Mouse (Mus musculus): ENCODE measurements around the gene Atl3. TPM values are rescaled to one million over a fixed set of nuclear protein-coding genes. Genes with fewer than 3 reads are reported as not detected.

Gene Atl3
- polyA plus RNA-seq, 1 experiment from 2014 or later, result 7.0 TPM

DNA sequence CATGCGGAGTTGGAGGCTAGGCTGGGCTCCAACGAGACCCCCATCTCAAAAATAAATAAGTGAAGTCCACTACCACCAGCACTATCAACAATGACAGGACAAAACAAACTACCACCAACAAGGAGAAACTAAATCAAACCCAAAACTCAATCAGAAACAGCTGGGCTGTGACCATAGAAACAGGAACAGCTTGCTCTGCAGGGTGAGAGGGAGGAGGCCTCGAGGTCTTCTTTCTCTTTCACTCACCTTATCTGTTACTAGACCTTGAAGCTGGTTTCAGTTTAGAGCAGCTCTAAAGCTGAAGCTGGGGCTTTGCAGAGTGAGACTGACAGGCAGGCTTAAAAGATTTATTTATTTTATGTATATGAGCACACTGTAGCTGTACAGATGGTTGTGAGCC lies 67.6 kb downstream of the Atl3 start:
- Histone ChIP-seq H3K4me3 (replicated peaks; ENCODE audit: low read length) (no peak overlapping the region), H3K4me1 (replicated peaks; ENCODE audit: control insufficient read depth, insufficient read depth, low read length) (peaks cover 8% of the 10 kb centered on the region; the same call in 1 of the 2 replicates), H3K36me3 (replicated peaks; ENCODE audit: control insufficient read depth, insufficient read depth) (no peaks in the 10 kb centered on the region), H3K9me3 (ENCODE audit: control insufficient read depth, low read length) (no peaks in the 10 kb centered on the region), H3K9ac (no peak overlapping the region), H3K27me3 (ENCODE audit: control insufficient read depth, insufficient read depth, low read length) (peaks cover 12% of the 10 kb centered on the region; the same call in 1 of the 2 replicates), H3K4me2 (replicated peaks) (no peak overlapping the region), H3K27ac (no peak overlapping the region)
- WGBS, result 70% methylated on average over 3 of the region's 3 CpGs
- ATAC-seq (ENCODE audit: low FRiP score) (no peak), DNase-seq (ENCODE audit: low spot score) (no peak)

DNA sequence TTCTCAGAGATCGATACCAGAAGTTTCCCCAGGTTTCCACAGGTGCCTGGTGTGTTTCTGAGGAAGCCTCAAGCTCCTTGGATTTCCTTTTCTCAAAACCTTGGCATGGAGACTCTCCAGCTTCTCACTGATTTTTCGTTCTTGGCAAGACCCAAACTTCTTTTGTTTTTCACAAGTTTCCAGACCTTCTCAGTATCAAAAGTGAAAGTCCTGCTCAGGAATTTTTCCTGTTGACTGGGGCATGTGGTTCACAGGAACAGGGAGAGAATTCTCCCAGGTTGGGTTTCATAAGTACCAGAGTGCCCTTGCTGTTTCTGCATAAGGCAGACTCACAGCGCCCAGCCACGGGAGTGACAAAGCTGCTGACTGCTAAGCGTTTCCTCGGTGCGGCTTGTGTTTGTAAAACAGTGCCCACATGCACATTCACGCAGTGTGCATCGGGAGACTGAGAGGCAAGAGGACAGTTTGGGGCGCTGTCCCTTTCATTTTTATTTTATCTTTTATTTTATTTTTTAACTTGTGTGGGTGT lies 68.8 kb downstream of the Atl3 start:
- no peaks in the 10 kb centered on the region for H3K9me3 ChIP-seq (ENCODE audit: control insufficient read depth, low read length)
- WGBS, result 85% methylated on average over 10 of the region's 10 CpGs
- DNase-seq (ENCODE audit: low spot score), result no peak
- no peak overlapping the region for H3K4me2 ChIP-seq (replicated peaks)
- peaks cover 2% of the 10 kb centered on the region; the same call in 1 of the 2 replicates for H3K4me1 ChIP-seq (replicated peaks; ENCODE audit: control insufficient read depth, insufficient read depth, low read length)
- H3K27me3 ChIP-seq (ENCODE audit: control insufficient read depth, insufficient read depth, low read length), result peaks cover 4% of the 10 kb centered on the region; the same call in 1 of the 2 replicates
- no peak overlapping the region for H3K4me3 ChIP-seq (replicated peaks; ENCODE audit: low read length)
- no peaks in the 10 kb centered on the region for H3K36me3 ChIP-seq (replicated peaks; ENCODE audit: control insufficient read depth, insufficient read depth)
- H3K27ac ChIP-seq, result no peak overlapping the region
- H3K9ac ChIP-seq, result no peak overlapping the region
- no peak for ATAC-seq (ENCODE audit: low FRiP score)

DNA sequence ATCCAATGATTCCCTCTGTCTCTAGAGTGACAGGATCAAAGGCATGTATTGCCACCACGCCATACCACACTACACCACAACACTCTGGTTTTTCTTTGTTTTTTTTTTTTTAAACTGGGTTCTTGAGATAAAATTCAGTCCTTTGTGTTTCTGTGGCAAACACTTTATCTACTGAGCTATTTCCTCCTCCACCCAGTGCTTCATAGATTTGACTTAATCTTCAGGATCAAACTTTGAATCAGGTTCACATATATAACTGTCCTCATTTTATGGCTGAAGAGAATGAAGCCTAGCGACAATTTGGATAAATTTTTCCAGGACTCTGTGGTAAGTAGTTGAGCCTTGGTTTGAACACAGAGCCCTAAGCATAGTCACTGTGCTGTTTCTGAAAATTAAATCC lies 69.8 kb downstream of the Atl3 start:
- Histone ChIP-seq H3K9ac (no peak overlapping the region), H3K9me3 (ENCODE audit: control insufficient read depth, low read length) (no peaks in the 10 kb centered on the region), H3K4me3 (replicated peaks; ENCODE audit: low read length) (no peak overlapping the region), H3K36me3 (replicated peaks; ENCODE audit: control insufficient read depth, insufficient read depth) (no peaks in the 10 kb centered on the region), H3K4me2 (replicated peaks) (no peak overlapping the region), H3K4me1 (replicated peaks; ENCODE audit: control insufficient read depth, insufficient read depth, low read length) (no peaks in the 10 kb centered on the region), H3K27ac (no peak overlapping the region), H3K27me3 (ENCODE audit: control insufficient read depth, insufficient read depth, low read length) (no peaks in the 10 kb centered on the region)
- DNase-seq (ENCODE audit: low spot score), result no peak
- 88% methylated on average over 2 of the region's 2 CpGs for WGBS
- no peak for ATAC-seq (ENCODE audit: low FRiP score)

DNA sequence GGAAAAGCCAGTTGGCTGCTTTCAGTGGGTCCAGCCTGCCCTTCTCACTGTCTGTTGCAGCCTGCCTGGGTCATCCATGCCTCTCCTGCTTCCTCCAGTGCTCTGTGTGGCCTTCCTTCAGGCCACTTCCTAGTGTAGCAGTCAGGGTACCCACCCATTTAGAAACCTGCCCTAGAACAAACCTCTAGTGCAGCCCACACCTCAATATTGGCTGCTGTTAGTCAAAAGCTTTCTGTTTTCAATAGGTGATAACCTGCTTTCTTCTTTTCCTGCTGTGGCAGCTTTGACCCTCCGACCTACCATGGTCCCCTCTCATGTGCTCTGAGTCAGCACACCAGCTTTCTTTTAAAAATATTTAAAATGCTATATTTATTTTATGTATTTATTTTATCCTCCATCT lies 70.6 kb downstream of the Atl3 start:
- Histone ChIP-seq H3K36me3 (replicated peaks; ENCODE audit: control insufficient read depth, insufficient read depth) (no peaks in the 10 kb centered on the region), H3K27me3 (ENCODE audit: control insufficient read depth, insufficient read depth, low read length) (no peaks in the 10 kb centered on the region), H3K4me3 (replicated peaks; ENCODE audit: low read length) (no peak overlapping the region), H3K4me1 (replicated peaks; ENCODE audit: control insufficient read depth, insufficient read depth, low read length) (no peaks in the 10 kb centered on the region), H3K9ac (no peak overlapping the region), H3K4me2 (replicated peaks) (no peak overlapping the region), H3K9me3 (ENCODE audit: control insufficient read depth, low read length) (no peaks in the 10 kb centered on the region), H3K27ac (no peak overlapping the region)
- DNase-seq (ENCODE audit: low spot score) (no peak), ATAC-seq (ENCODE audit: low FRiP score) (no peak)
- WGBS, result 93% methylated on average over 1 of the region's 1 CpGs

DNA sequence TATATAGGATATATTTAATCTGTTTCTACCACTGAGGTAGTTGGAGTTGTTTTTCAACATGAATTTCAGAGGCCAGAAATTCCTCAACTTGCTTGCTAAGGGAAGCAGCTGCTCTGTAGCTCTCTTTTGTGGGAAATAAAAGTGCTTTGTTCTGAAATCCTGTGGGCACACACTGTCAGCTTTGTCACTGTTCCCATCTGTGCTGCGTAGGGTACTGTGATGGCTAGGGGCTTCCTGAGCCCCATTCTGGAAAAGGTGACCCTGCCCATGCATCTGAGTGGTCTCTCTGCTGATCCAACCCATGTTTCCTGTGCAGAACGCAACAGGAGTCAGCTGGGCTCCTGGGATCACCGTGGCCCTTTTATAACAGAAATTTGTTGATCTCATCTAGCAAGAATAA lies 73.0 kb downstream of the Atl3 start:
- Histone ChIP-seq H3K9me3 (ENCODE audit: control insufficient read depth, low read length) (no peaks in the 10 kb centered on the region), H3K4me3 (replicated peaks; ENCODE audit: low read length) (no peak overlapping the region), H3K9ac (no peak overlapping the region), H3K36me3 (replicated peaks; ENCODE audit: control insufficient read depth, insufficient read depth) (no peaks in the 10 kb centered on the region), H3K27ac (no peak overlapping the region), H3K4me2 (replicated peaks) (no peak overlapping the region), H3K27me3 (ENCODE audit: control insufficient read depth, insufficient read depth, low read length) (no peaks in the 10 kb centered on the region), H3K4me1 (replicated peaks; ENCODE audit: control insufficient read depth, insufficient read depth, low read length) (no peaks in the 10 kb centered on the region)
- no peak for ATAC-seq (ENCODE audit: low FRiP score)
- 56% methylated on average over 3 of the region's 3 CpGs for WGBS
- DNase-seq (ENCODE audit: low spot score), result no peak

DNA sequence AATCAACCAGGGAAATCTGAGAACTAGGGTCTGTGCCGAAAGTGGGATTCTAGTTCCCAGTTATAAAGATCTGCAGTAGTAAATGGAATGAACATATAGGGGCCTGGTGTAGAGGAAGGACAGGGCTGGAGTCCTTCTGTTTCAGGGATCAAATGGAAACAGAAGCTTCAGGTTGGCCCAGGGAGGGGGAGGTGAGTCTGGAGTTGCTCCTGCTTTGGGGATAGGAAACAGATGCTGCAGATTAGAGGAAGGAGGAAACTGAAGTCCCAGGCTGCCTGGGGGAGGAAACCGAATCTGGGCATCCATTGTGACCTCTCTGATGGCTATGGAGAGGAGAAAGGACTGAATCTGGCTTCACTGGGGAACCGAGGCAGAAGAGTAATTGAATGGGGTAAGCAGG lies 74.5 kb downstream of the Atl3 start:
- H3K4me1 ChIP-seq (replicated peaks; ENCODE audit: control insufficient read depth, insufficient read depth, low read length), result no peaks in the 10 kb centered on the region
- DNase-seq (ENCODE audit: low spot score), result no peak
- no peak overlapping the region for H3K9ac ChIP-seq
- no peak for ATAC-seq (ENCODE audit: low FRiP score)
- no peak overlapping the region for H3K4me2 ChIP-seq (replicated peaks)
- H3K9me3 ChIP-seq (ENCODE audit: control insufficient read depth, low read length), result no peaks in the 10 kb centered on the region
- H3K27ac ChIP-seq, result no peak overlapping the region
- H3K27me3 ChIP-seq (ENCODE audit: control insufficient read depth, insufficient read depth, low read length), result no peaks in the 10 kb centered on the region
- H3K4me3 ChIP-seq (replicated peaks; ENCODE audit: low read length), result no peak overlapping the region
- WGBS, result 75% methylated on average over 3 of the region's 3 CpGs
- no peaks in the 10 kb centered on the region for H3K36me3 ChIP-seq (replicated peaks; ENCODE audit: control insufficient read depth, insufficient read depth)

DNA sequence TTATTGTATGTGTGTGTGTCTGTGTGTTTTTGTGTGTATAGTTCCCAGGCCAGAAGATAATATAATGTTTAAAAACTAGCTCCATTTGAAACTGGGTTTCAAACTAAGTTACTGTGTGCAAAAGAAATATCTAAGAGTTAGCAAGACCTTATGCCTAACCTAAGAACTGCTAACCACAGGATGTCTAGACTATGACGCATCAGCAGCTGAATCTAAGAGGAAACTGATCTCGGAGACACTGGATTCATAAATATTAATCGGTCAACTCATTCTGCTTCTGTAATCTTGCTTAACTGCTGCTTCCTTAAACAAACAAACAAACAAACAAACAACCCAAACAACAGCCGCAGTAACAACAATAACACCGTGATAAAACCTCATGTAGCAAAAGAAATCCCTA lies 75.8 kb downstream of the Atl3 start:
- Histone ChIP-seq H3K36me3 (replicated peaks; ENCODE audit: control insufficient read depth, insufficient read depth) (no peaks in the 10 kb centered on the region), H3K4me1 (replicated peaks; ENCODE audit: control insufficient read depth, insufficient read depth, low read length) (no peaks in the 10 kb centered on the region), H3K4me3 (replicated peaks; ENCODE audit: low read length) (no peak overlapping the region), H3K9ac (no peak overlapping the region), H3K27me3 (ENCODE audit: control insufficient read depth, insufficient read depth, low read length) (no peaks in the 10 kb centered on the region), H3K9me3 (ENCODE audit: control insufficient read depth, low read length) (no peaks in the 10 kb centered on the region), H3K4me2 (replicated peaks) (no peak overlapping the region), H3K27ac (no peak overlapping the region)
- 80% methylated on average over 5 of the region's 5 CpGs for WGBS
- no peak for ATAC-seq (ENCODE audit: low FRiP score)
- no peak for DNase-seq (ENCODE audit: low spot score)

DNA sequence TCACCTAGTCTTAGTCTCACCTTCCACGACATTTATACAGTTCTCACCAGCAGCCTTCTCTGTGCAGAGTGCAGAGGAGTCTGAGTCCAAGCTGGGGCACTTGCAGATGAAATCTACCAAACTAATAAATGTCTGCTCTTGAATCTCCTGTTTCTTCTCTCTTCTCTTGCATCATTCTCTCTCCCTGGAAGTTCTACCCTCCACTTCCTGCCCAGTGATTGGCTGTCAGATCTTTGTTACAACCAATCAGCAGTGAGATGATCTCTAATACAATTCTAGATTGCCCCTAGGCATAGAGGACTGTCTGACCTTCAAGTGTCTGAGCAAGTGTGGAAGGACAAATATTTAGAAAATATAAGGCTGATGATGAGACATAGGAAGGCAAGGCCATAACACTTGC lies 82.3 kb downstream of the Atl3 start:
- Histone ChIP-seq H3K27me3 (ENCODE audit: control insufficient read depth, insufficient read depth, low read length) (no peaks in the 10 kb centered on the region), H3K27ac (no peak overlapping the region), H3K9me3 (ENCODE audit: control insufficient read depth, low read length) (no peaks in the 10 kb centered on the region), H3K9ac (no peak overlapping the region), H3K4me1 (replicated peaks; ENCODE audit: control insufficient read depth, insufficient read depth, low read length) (no peaks in the 10 kb centered on the region), H3K4me3 (replicated peaks; ENCODE audit: low read length) (no peak overlapping the region), H3K36me3 (replicated peaks; ENCODE audit: control insufficient read depth, insufficient read depth) (no peaks in the 10 kb centered on the region), H3K4me2 (replicated peaks) (no peak overlapping the region)
- DNase-seq (ENCODE audit: low spot score) (no peak), ATAC-seq (ENCODE audit: low FRiP score) (no peak)
- WGBS, result 86% methylated on average over 1 of the region's 1 CpGs

DNA sequence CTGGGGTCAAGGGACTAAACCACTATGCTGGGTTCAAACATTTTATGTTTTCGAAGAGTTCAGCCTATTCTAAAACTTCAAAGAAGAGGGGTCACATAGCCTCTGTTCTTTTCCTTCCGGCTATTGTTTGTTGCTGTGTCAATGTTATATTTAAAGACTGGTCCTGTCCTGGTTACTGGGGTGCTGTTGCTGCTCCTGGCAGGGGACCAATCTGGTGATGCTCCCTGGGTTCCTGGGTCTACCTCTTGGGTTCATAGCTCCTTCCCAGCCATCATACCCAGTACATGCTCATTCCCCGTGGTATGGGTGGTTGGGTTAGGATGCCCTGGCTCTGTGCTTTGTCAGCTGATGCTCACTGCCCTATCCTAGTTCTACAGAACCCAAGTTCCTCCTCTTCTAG lies 83.9 kb downstream of the Atl3 start:
- Histone ChIP-seq H3K4me1 (replicated peaks; ENCODE audit: control insufficient read depth, insufficient read depth, low read length) (no peaks in the 10 kb centered on the region), H3K27ac (no peak overlapping the region), H3K9ac (no peak overlapping the region), H3K9me3 (ENCODE audit: control insufficient read depth, low read length) (no peaks in the 10 kb centered on the region), H3K36me3 (replicated peaks; ENCODE audit: control insufficient read depth, insufficient read depth) (no peaks in the 10 kb centered on the region), H3K4me3 (replicated peaks; ENCODE audit: low read length) (no peak overlapping the region), H3K4me2 (replicated peaks) (no peak overlapping the region), H3K27me3 (ENCODE audit: control insufficient read depth, insufficient read depth, low read length) (no peaks in the 10 kb centered on the region)
- ATAC-seq (ENCODE audit: low FRiP score) (no peak), DNase-seq (ENCODE audit: low spot score) (no peak)
- WGBS, result 89% methylated on average over 3 of the region's 3 CpGs

DNA sequence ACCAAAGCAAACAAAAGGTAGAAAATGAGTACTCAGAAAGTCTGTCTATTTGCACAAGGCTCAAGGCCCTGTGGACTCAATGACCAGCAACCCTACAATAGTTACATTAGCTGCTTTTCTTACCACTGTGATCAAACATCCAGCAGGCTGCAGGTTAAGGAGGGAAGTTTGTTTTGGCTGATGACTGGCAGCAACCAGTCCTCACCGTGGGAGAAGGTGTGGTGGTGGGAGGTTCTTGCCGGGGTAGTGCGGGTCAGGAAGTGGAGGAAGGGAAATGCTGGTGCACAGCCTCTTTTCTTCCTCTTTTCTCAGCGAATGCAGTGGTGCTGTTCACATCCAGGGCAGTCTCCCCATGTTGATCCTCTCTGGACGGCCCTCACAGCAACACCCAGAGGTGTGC lies 87.2 kb downstream of the Atl3 start:
- Histone ChIP-seq H3K9me3 (ENCODE audit: control insufficient read depth, low read length) (no peaks in the 10 kb centered on the region), H3K27ac (no peak overlapping the region), H3K9ac (no peak overlapping the region), H3K4me1 (replicated peaks; ENCODE audit: control insufficient read depth, insufficient read depth, low read length) (no peaks in the 10 kb centered on the region), H3K4me2 (replicated peaks) (no peak overlapping the region), H3K4me3 (replicated peaks; ENCODE audit: low read length) (no peak overlapping the region), H3K27me3 (ENCODE audit: control insufficient read depth, insufficient read depth, low read length) (no peaks in the 10 kb centered on the region), H3K36me3 (replicated peaks; ENCODE audit: control insufficient read depth, insufficient read depth) (no peaks in the 10 kb centered on the region)
- ATAC-seq (ENCODE audit: low FRiP score) (no peak), DNase-seq (ENCODE audit: low spot score) (no peak)
- 83% methylated on average over 5 of the region's 5 CpGs for WGBS
